Mouse (Mus musculus) cerebellum, adult 2 months (tissue): Measurements from ENCODE around the gene Zfp646. TPM values are rescaled to one million over a fixed set of nuclear protein-coding genes. Genes with fewer than 3 reads are reported as not detected.
A peak's percentile ranks its signal among the peaks of the same experiment; 100 is the strongest.
"Not testable (repeated sequence)": the region's sequence is repeated elsewhere in the genome, so short reads cannot be mapped to it uniquely, and the experiment has no call there.

Source experiments
- DNase-seq, 2 experiments: peaks; one replicate each; pipeline ENCODE4 v3.0.0; 2021
- H3K27ac ChIP-seq: fragments of 200-500 bp; 2 replicates; pipeline ENCODE4 v1.5.1; 2012; ENCODE audit warnings: low read length, control low read depth, inconsistent platforms; ENCODE audit not compliant: insufficient read depth
- H3K27me3 ChIP-seq: fragments of 200-500 bp; 2 replicates; pipeline ENCODE4 v1.6.1; 2012; ENCODE audit warnings: inconsistent platforms, mild to moderate bottlenecking, low read length, moderate library complexity; ENCODE audit not compliant: control insufficient read depth, insufficient read depth
- H3K4me1 ChIP-seq: fragments of 200-500 bp; 2 replicates; pipeline ENCODE4 v1.6.1; 2011; ENCODE audit warnings: low read length; ENCODE audit not compliant: control insufficient read depth, insufficient read depth
- H3K4me3 ChIP-seq: fragments of 200-500 bp; replicated peaks from 2 replicates; pipeline ENCODE3; 2011; ENCODE audit warnings: mild to moderate bottlenecking, low read depth, low read length, control low read depth; ENCODE audit not compliant: insufficient read depth
- CTCF ChIP-seq: fragments of 200-500 bp; IDR thresholded peaks from 2 replicates; pipeline ENCODE4 v1.5.1; 2011; ENCODE audit warnings: low read depth, mild to moderate bottlenecking, control low read depth, low read length, moderate library complexity, borderline replicate concordance; ENCODE audit not compliant: insufficient read depth
- POLR2A ChIP-seq: fragments of 200-500 bp; IDR thresholded peaks from 2 replicates; pipeline ENCODE4 v1.6.1; 2011; ENCODE audit warnings: low read length, control low read depth, borderline replicate concordance; ENCODE audit not compliant: insufficient read depth
- whole genome bisulfite sequencing: fragments of 180-500 bp; shearing (Covaris S2); methylation state at CpG from one replicate; pipeline ENCODE4 v1.1.7; 2018; 5-methylcytosine and 5-hydroxymethylcytosine counted together
- polyA plus RNA-seq: library from polyadenylated mRNA; depleted of rRNA; stranded (reverse); fragments of >200 nt; gene quantifications from 2 replicates; pipeline ENCODE4 v1.2.3, GENCODE M21; 2012; rRNA removed

Zfp646 gene
- 17.8 and 18.8 TPM in 2 replicates for polyA plus RNA-seq

GRCm38 (mm10) chr7:127876041-127876466, at the start of gene Zfp646:
Zfp646 (plus strand) TSS chr7:127876221.
- H3K27ac ChIP-seq = peak within 1 kb of the TSS; percentile 95
- H3K4me1 ChIP-seq = no peaks in the 10 kb centered on the region
- peak within 1 kb of the TSS; percentile 96 for H3K4me3 ChIP-seq
- DNase-seq = no peak
- H3K27me3 ChIP-seq = no peaks in the 10 kb centered on the region
- no peak for TF ChIP-seq CTCF
- 0 out of 2 replicates have a peak, but pooled peaks have one; percentile 3 for TF ChIP-seq POLR2A
- under 1% methylated on average over 41 of the region's 41 CpGs for WGBS

- no peak overlapping the region for H3K4me3 ChIP-seq
- H3K4me1 ChIP-seq = peaks cover 16% of the 10 kb centered on the region; the same call in 1 of the 2 replicates
- 69% methylated on average over 2 of the region's 2 CpGs for WGBS
- H3K27me3 ChIP-seq = no peaks in the 10 kb centered on the region
- TF ChIP-seq POLR2A (no peak), CTCF (no peak)
- no peak for DNase-seq
- no peak overlapping the region; the same call in 1 of the 2 replicates for H3K27ac ChIP-seq
Measured at GRCm38 (mm10) chr7:127835550-127835949, 40.5 kb upstream of the Zfp646 start.

- Histone ChIP-seq H3K4me3 (no peak overlapping the region), H3K4me1 (peaks cover 16% of the 10 kb centered on the region; the same call in 1 of the 2 replicates), H3K27me3 (no peaks in the 10 kb centered on the region), H3K27ac (peak overlapping the region; percentile 59)
- TF ChIP-seq CTCF (no peak), POLR2A (peak; percentile 33; the same call in 1 of the 2 replicates)
- WGBS = 17% methylated on average over 5 of the region's 5 CpGs
- DNase-seq = peak; percentile 62 to 80
Measured at GRCm38 (mm10) chr7:127837473-127837872, 38.5 kb upstream of the Zfp646 start.

GRCm38 (mm10) chr7:127837878-127838277, 38.1 kb upstream of the Zfp646 start:
- H3K27me3 ChIP-seq, DNase-seq, H3K4me3 ChIP-seq: not testable (repeated sequence)
- 0 out of 2 replicates have a peak, but pooled peaks have one; percentile 17 for TF ChIP-seq CTCF
- WGBS = 78% methylated on average over 4 of the region's 4 CpGs
- H3K4me1 ChIP-seq = peaks cover 16% of the 10 kb centered on the region; the same call in 1 of the 2 replicates
- H3K27ac ChIP-seq = peak overlapping the region; percentile 59

- not testable (repeated sequence) for DNase-seq, H3K27me3 ChIP-seq, H3K4me3 ChIP-seq
- H3K27ac ChIP-seq = peak overlapping the region; percentile 97; the same call in 1 of the 2 replicates
- 85% methylated on average over 2 of the region's 2 CpGs for WGBS
- peaks cover 16% of the 10 kb centered on the region; the same call in 1 of the 2 replicates for H3K4me1 ChIP-seq
Measured at GRCm38 (mm10) chr7:127840031-127840430, 36.0 kb upstream of the Zfp646 start.

- Histone ChIP-seq H3K4me1 (peaks cover 15% of the 10 kb centered on the region; the same call in 1 of the 2 replicates), H3K27me3 (no peaks in the 10 kb centered on the region), H3K27ac (peak overlapping the region; percentile 97), H3K4me3 (peak overlapping the region; percentile 52)
- 0% methylated on average over 15 of the region's 15 CpGs for WGBS
- peak; percentile 85 to 86 for DNase-seq
- TF ChIP-seq CTCF = no peak
- TF ChIP-seq POLR2A = no peak
Measured at GRCm38 (mm10) chr7:127840886-127841285, 35.1 kb upstream of the Zfp646 start.

GRCm38 (mm10) chr7:127841340-127842000, 34.6 kb upstream of the Zfp646 start:
- DNase-seq = peak; percentile 94 to 95
- H3K27ac ChIP-seq = peak overlapping the region; percentile 97
- H3K27me3 ChIP-seq = no peaks in the 10 kb centered on the region
- TF ChIP-seq CTCF (no peak), POLR2A (peak; percentile 63; the same call in 1 of the 2 replicates)
- H3K4me1 ChIP-seq = peaks cover 12% of the 10 kb centered on the region; the same call in 1 of the 2 replicates
- WGBS = 2% methylated on average over 46 of the region's 46 CpGs
- peak overlapping the region; percentile 91 for H3K4me3 ChIP-seq

GRCm38 (mm10) chr7:127842001-127842718, 33.9 kb upstream of the Zfp646 start:
- WGBS = under 1% methylated on average over 40 of the region's 40 CpGs
- peak overlapping the region; percentile 91 for H3K4me3 ChIP-seq
- H3K27ac ChIP-seq = peak overlapping the region; percentile 87
- DNase-seq = peak; percentile 87 to 88
- peak; percentile 77; the same call in 1 of the 2 replicates for TF ChIP-seq POLR2A
- TF ChIP-seq CTCF = no peak
- no peaks in the 10 kb centered on the region for H3K27me3 ChIP-seq
- H3K4me1 ChIP-seq = peaks cover 6% of the 10 kb centered on the region; the same call in 1 of the 2 replicates
